Mouse (Mus musculus): ENCODE data around the gene Noxa1.

DNA sequence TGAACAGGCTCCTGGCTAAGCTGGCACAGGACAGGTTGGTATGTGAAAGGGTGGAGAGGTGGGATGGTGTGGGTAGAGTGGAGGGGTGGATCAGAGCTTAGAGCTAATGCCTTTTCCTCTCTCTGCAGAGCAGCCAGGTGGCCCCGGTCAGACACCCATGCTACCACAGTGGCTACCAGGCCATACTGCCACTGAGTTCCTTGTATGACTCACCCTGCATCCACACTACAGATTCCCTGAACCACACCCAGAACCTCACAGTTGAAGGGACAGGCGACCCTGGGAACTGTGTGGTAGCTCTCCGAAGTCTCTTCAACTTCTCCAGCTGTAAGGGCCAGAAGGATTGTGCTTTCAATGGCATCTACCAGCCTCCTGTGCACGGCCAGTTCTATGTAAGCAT is 11.3 kb downstream of the Noxa1 start:
- no peak for TF ChIP-seq CTCF (conservative IDR thresholded peaks at IDR 0.05 in 1 of 2, IDR thresholded peaks at IDR 0.05 in 1 of 2; ENCODE audit: low read depth in 2 of 2, low read length in 2 of 2)
- TF ChIP-seq POLR2A (IDR thresholded peaks at IDR 0.05; ENCODE audit: low read depth, low read length) = no peak

All from CH12.LX (cell line).